Mouse (Mus musculus): ENCODE measurements at regions not wholly inside any gene's neighbourhood (a gene's known extent, or its start where the extent isn't known, plus 50 kb on each side); places are given as distances from the start of the nearest gene placed in this dataset.

DNA sequence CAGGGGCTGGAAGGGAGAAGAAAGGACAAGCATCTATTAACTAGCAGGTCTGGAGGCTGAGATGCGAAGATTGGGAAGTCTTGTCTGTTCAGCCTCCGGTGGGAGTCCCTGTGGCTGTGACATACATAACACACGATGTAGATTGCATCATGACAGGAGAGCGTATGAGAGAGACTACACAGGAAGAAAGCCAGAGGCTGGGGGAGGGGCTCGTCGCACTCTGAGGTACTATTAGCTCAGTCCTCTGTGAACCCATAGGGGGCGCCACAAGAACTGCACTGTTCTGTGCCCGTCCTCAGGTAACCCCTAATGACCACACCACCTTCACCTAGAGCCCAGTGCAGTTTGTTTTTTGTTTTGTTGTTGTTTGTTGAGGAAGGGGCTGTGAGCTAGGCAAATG, 102.7 kb upstream of the Arid2 start:
- DNase-seq: peak; percentile 66

DNA sequence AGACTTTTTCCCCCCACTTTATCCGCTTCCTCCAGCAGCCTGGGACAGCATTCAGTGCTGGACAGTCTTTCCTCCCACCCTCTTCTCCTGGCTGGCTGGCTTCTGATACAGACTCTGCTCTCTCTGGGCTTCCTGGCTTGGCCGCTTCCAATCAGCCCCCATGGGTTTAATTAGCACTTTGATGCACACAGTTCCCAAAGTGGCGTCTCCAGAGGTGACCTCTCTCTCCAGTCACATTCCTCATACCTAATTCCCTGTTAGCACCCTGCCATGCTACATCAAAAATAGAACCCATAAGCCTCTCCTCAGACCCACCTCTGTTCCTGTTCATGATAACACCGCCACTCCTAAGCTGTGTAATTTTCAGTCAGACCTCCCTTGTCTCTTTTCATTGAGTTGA, 101.9 kb upstream of the Arid2 start:
- DNase-seq: peak; percentile 68

DNA sequence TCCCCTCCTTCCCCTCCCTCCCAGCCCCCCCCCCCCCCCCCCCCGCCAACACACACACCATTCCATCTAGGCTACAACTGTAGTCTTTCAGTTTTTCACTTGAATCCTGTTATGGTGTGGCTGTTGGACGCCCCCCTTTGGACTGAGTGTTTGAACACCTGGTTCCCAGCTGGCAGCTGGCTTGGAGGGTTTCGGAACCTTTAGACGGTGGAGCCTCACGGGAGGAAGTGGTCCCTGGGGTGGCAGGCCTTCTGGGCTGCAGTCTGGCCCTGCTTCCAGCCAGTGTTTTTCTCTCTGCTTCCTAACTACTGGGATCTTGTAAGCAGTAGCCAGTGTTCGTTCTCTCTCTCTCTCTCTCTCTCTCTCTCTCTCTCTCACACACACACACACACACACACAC, 101.4 kb upstream of the Arid2 start:
- peak; percentile 30 for DNase-seq

DNA sequence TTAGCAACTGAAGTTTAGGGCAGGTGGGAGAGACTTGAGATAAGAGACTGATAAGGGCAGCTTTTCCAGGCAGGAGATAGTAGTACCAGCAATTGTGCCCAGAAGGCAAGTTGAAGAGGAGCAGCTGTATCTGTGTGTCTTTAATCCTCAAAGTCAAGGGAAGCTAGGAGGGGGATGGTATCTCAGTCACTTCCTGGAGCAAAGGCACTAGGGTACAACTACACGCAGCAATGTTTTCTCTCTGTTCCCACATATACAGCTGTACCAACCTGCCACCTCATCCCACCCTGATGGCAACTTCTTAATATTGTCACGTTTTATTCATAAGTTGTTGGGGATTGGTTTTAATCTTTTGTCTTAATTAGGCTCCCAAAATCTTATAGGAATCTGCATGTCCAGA, 97.8 kb upstream of the Arid2 start:
- DNase-seq: no peak

DNA sequence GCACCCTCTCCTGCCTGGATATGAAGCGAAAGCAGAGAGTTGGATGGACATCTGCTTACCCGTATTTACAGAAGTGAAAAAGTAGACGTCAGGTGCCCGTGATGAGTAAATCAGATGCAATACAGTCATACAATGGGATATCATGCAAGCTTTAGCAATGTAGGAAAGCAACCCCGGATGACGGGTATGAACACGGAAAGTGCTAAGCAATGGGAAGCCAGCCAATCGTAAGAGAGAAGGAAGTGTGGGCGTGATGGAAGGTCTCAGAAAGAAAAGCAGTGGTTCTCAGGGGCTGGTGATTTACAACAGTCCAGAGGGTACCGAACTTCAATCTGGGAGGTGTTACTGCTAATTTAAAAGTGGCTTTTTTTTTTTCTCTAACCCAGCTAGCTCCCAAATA, 89.9 kb upstream of the Arid2 start:
- DNase-seq: no peak

DNA sequence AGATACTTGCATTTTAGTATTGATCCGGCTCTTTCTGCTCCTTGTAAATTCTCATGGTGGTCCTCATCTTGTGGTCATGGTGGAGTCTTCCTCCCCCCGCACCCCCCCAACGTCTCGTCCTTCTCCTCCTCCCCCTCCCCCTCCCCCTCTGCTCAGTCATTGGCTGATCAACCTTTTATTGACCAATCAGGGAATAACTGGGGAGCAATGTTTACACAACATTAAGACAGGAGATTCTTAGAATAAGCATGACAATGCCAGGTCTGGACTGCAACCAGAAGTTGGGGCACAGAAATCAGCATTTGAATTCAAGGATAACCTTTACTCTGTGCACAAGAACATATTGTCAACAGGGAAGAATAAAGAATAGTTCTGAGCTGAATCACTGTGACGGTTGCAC, 89.4 kb upstream of the Arid2 start:
- no peak for DNase-seq

DNA sequence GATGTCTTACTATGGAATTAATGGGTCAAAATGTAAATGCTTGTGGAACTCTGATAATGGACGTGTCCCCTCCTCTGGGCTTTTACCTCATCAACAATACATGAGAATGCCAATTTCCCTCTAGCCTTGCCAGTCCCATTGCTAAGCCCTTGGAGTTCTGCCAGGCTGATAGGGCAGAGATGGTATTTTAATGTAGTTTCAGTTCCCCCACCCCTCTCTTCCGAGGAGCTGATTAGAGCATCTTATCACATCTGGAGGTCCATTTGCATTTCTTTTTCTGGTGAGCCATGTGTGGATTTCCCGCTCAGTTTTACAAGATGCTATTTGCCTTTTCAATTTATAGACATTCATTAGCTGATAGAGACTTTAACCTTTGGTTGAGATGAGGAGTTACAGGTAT, 86.0 kb upstream of the Arid2 start:
- DNase-seq: peak; percentile 18

DNA sequence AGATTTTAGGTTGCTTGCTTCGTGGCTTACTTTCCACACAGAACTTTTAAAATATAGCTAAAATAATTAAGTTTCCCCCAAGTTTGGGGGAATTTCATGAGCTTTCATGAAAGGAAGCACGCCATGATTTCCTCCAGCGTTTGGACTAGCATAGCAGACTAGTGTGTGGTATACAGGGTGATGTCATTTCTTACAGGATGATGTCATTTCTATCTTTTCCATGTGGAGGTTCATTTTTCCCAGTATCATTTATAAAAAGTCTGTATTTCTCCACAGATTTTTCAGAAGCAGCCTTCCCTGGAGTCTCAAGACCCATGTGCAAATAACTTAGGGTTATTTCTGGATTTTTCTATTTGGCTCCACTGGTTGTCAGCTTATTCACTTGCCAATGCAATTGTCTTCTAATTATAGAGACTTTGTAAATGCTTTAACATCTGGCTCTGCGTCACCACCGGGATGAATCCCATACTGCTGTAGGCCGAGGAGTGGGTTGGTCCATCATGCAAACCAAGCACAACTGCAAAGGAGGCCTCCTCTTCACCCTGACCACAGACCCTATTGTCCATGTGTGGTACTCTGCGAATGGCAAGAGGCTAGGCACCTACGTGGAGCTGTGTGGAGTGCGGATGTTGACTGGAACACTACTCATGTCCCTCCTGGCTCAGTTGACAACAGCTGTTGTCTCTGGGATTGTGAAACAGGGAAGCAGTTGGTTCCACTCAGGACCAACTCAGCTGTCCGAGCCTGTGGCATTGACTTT, 85.4 kb upstream of the Arid2 start:
- peak; percentile 48 for DNase-seq

DNA sequence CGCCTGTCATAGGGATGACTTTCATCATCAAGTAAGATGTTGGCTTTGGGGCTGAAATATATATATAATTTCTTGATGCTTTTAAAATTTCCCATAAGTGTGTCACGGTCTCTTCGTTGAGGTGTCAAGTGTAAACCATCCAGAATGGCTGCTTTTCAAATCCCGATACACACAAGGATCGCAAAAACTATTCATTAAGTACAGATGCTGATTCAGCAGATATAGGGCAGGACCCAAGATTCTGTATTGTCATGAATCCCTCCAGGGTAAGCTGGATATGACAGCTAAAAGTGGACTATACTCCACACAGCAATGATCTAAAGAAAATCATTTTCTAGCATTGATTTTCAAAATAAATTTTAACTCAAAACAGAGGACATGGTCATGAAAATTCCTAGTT, 83.1 kb upstream of the Arid2 start:
- DNase-seq: no peak

DNA sequence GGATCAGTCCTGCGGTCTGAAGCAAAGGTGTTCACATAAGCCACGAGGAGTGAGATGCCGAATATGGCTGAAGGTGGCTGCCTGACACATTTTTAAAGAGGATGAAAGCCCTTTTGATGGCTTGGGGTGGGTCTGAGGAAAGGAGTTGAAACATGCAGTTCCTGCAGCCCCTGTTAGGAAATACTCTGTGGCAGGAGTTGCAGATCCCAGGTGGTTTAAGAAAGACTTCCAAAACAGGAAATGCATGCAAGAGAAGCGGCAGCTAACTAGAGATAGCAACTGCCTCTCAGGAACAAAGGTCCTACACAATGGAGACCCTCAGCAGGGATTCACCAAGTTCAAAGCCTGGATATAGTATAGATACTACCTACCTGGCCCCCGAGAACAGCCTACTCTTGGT, 82.7 kb upstream of the Arid2 start:
- no peak for DNase-seq

DNA sequence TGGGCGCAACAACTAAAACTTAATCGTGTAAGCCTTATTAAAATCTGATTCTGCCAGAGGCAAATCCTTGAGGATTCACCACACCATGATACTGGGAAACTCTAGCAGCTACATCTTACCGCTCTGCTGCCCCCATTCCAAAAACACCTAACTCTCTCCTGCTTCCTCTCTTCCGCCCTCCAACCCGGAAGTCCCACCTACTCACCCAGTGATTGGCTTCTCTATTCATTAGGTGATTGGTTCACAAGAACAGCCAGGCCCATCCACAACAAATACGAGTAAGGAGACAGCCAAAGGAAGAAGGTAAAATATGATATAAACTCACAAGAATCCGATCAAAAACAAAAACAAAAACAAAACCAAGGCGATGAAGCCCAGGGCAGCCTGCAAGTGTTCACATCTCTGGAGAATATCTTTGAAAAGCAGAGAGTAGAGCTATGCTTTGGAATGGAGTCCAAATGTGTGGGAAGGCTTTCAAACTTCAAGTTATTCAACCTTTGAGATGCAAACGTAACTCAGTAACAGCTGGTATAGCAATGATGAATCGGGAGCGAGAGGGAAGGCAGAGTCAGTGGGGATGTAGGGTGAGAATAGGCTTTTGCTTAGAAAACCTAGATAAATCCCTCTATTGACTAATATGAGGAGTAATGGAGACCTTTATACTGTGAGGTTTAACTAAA, 76.5 kb upstream of the Arid2 start:
- no peak for DNase-seq

DNA sequence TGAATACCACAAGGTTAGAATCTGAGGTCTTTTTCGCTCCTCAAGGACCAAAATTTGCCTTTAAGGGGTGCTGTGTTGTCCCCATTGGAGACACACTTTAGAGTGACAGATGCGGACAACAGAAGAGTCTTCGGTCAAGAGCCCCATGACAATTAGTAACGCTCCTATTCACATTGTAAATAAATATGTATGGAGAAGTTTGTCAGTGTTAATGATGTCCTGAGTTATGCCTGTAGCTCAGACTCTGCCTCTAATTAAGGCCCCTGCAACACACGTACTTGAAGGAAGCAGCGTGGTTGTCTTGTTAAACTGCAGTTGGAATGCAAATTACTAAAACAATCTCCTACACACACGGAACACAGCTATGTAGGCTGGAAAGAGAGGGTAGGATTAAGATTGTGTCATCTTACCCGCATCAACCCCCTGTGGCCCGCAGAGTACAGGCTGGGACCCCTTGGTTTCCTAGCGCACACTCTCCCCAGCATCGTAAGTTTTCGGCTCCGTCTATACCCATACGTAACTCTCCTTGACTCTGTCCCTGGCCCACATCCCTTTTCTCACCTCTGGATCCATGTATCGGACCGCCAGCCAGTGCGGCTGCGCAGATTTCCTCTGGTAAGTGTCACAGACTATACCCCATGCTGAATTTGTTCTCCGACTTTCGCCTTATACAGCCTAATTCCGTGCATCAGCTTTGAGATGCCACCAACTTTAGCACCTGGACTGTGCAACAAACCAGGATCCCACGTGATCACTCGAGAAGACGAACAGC, 73.6 kb upstream of the Arid2 start:
- no peak for DNase-seq

DNA sequence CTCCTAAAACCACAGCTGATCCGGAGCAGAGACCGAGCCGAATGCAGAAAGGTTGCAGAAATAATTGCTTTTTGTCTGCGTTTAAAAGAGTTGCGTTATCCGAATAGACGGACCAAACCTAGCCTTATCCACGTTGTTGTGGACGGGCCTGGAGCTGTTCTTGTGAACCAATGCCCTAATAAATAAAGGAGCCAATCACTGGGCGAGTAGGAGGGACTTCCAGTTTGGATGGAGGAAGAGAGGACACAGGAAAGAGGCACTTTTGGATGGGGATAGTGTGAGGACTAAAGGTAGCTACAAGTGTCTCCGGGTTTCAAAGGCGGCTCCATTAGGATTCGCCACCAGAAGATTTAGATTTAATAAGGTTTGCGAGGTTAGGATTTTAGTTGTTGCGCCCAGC, 69.4 kb upstream of the Arid2 start:
- no peak for DNase-seq

DNA sequence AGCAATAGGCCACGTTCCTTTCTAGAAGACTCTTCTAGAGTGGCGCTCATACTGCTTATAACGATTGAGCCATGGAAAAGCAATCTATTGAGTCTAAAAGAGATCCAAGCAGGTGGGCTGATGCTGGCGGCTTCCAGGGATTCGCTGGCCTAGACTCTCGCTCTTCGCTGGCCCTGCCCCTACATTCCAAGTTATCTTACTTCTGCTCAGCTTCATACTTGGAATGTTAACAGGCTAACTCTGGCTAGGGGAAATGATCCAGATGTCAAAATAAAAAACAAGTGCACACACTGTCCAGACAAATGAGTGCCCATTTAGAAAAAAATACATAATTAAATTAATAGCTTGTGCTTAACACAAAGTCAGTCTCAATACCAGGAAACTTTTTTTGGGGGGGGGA, 67.6 kb upstream of the Arid2 start:
- no peak for DNase-seq

DNA sequence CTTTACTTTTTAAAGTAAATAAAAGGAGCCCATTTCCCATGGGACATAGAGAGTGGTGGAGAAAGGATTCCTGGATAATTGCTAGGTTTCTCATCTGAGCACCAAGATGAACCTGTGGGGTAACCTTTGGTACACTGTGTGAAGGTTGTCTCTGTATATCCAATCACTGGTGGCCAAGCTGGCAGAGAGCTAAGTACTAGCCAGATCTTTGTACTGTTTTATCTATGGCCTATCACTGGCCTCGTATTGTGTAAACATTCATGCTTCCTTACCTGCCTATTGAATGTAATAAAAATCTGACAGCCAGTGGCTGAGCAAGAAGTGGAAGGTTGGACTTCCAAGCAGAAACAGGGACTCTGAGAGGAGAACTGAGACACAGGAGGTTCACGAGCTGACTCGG, 55.3 kb upstream of the Arid2 start:
- no peak for DNase-seq

DNA sequence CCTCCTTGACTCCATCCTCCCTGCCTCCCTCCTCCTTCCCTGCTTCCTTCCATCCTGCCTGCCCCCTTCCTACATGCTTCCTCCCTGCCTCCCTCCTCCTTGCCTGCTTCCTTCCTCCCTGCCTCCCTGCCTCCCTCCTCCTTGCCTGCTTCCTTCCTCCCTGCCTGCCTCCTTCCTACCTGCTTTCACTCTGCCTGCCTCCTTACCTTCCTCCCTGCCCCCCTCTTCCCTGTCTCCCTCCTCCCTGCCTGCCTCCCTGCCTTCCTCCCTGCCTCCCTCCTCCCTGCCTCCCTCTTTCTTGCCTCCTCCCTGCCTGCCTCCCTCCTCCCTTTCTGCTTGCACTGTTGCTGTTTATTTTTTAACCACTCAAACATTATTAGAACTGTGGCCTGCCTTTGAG, 54.2 kb upstream of the Arid2 start:
- DNase-seq: no peak

DNA sequence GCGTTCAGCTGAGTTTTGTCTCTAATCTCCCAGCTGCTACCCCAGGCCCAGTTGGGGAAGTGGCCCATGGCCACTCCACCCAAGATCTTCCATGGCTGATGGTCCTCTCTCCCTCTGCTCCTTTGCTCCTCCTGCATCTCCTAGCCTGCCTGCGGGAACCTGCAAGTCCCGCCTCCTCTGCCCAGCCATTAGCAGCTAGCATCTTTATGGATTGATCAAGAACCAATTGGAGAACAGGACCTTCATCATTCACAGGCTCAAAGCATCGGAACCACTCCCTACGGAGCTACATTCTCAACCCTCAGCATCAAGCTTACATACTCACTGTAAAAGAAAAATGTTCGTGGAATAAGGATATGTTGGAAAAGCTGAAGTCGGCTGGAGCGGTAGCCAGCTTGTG, 52.5 kb upstream of the Arid2 start:
- no peak for DNase-seq
